Mouse (Mus musculus) CH12.LX (cell line): ENCODE measurements around the gene Rexo5. TPM values are rescaled to one million over a fixed set of nuclear protein-coding genes. Genes with fewer than 3 reads are reported as not detected.

ENCODE experiments used
- DNase-seq: peaks from one replicate; pipeline ENCODE4 v3.0.0-alpha.2; 2013; ENCODE audit errors: extremely low read depth
- H3K27ac ChIP-seq: 2 replicates; pipeline ENCODE4 v1.5.1; 2012; ENCODE audit warnings: low read depth, mild to moderate bottlenecking, control low read depth, moderate library complexity; ENCODE audit not compliant: insufficient read depth
- H3K27me3 ChIP-seq: replicated peaks from 2 replicates; pipeline ENCODE3; 2012; ENCODE audit warnings: inconsistent platforms
- H3K36me3 ChIP-seq, 2 experiments: replicated peaks in 1 of 2; 2 replicates each; pipeline versions ENCODE3 to v1.6.1; 2012; ENCODE audit warnings: inconsistent platforms in 1 of 2, low read length in 1 of 2, mild to moderate bottlenecking in 1 of 2, mixed read lengths in 1 of 2, moderate library complexity in 1 of 2; ENCODE audit not compliant: control insufficient read depth in 1 of 2, insufficient read depth in 1 of 2
- H3K4me1 ChIP-seq, 2 experiments: 2 replicates each; pipeline ENCODE4 v1.6.1; 2012; ENCODE audit warnings: inconsistent platforms in 1 of 2, moderate library complexity in 1 of 2; ENCODE audit not compliant: insufficient read depth in 2 of 2, control insufficient read depth in 1 of 2
- H3K4me2 ChIP-seq: 2 replicates; pipeline ENCODE4 v1.6.1; 2012; ENCODE audit warnings: low read depth, mild to moderate bottlenecking, control low read depth; ENCODE audit not compliant: poor library complexity, insufficient read depth, severe bottlenecking
- H3K4me3 ChIP-seq, 3 experiments: fragments of 150-350 bp in 1 of 3; sonication (generic) in 1 of 3; replicated peaks in 1 of 3; 2 replicates each; pipeline versions ENCODE3 to v1.5.1; 2011 to 2012; ENCODE audit warnings: low read depth in 2 of 3, low read length in 2 of 3, mild to moderate bottlenecking in 2 of 3, moderate library complexity in 2 of 3, control low read depth in 1 of 3, improper control_type of control experiment in 1 of 3, inconsistent platforms in 1 of 3, mixed read lengths in 1 of 3; ENCODE audit not compliant: poor library complexity in 1 of 3
- H3K79me2 ChIP-seq: replicated peaks from 2 replicates; pipeline ENCODE4 v1.6.1; 2012; ENCODE audit warnings: mild to moderate bottlenecking, moderate library complexity; ENCODE audit not compliant: control insufficient read depth, poor library complexity, insufficient read depth, severe bottlenecking; ENCODE audit errors: extremely low read depth
- H3K9ac ChIP-seq: 2 replicates; pipeline ENCODE4 v1.6.1; 2012; ENCODE audit warnings: low read depth, mild to moderate bottlenecking, control low read depth, moderate library complexity; ENCODE audit not compliant: insufficient read depth
- H3K9me3 ChIP-seq: replicated peaks from 2 replicates; pipeline ENCODE3; 2012; ENCODE audit warnings: low read length, inconsistent platforms, mixed read lengths
- BHLHE40 ChIP-seq: IDR thresholded peaks from 2 replicates; pipeline ENCODE4 v1.6.1; 2011; ENCODE audit warnings: mild to moderate bottlenecking, low read depth, low read length, improper control_type of control experiment
- CHD2 ChIP-seq: IDR thresholded peaks from 2 replicates; pipeline ENCODE4 v1.6.1; 2011; ENCODE audit warnings: low read length, improper control_type of control experiment
- E2F4 ChIP-seq: IDR thresholded peaks from 2 replicates; pipeline ENCODE4 v1.6.1; 2011; ENCODE audit warnings: low read depth, low read length, improper control_type of control experiment; ENCODE audit not compliant: insufficient replicate concordance
- EP300 ChIP-seq: IDR thresholded peaks from 2 replicates; pipeline ENCODE4 v1.6.1; 2011; ENCODE audit warnings: low read length, improper control_type of control experiment
- GABPA ChIP-seq: IDR thresholded peaks from 2 replicates; pipeline ENCODE4 v1.6.1; 2012; ENCODE audit warnings: low read depth, low read length, improper control_type of control experiment, inconsistent platforms; ENCODE audit not compliant: insufficient replicate concordance
- IRF4 ChIP-seq: IDR thresholded peaks from 2 replicates; pipeline ENCODE4 v1.6.1; 2014; ENCODE audit warnings: low read depth, mild to moderate bottlenecking, inconsistent platforms, low read length, improper control_type of control experiment
- JUN ChIP-seq: IDR thresholded peaks from 2 replicates; pipeline ENCODE4 v1.6.1; 2011; ENCODE audit warnings: low read depth, mild to moderate bottlenecking, low read length, improper control_type of control experiment, moderate library complexity; ENCODE audit not compliant: insufficient read depth
- MAFK ChIP-seq: IDR thresholded peaks from 2 replicates; pipeline ENCODE4 v1.6.1; 2011; ENCODE audit warnings: low read length, improper control_type of control experiment; ENCODE audit not compliant: insufficient replicate concordance
- MAZ ChIP-seq: IDR thresholded peaks from 2 replicates; pipeline ENCODE4 v1.6.1; 2012; ENCODE audit warnings: low read depth, mild to moderate bottlenecking, inconsistent platforms, low read length, improper control_type of control experiment, moderate library complexity
- NELFE ChIP-seq: IDR thresholded peaks from 2 replicates; pipeline ENCODE4 v1.6.1; 2011; ENCODE audit warnings: low read depth, low read length, improper control_type of control experiment
- NRF1 ChIP-seq: IDR thresholded peaks from 2 replicates; pipeline ENCODE4 v1.6.1; 2014; ENCODE audit warnings: low read depth, mild to moderate bottlenecking, inconsistent platforms, low read length, improper control_type of control experiment, moderate library complexity
- POLR2A ChIP-seq: IDR thresholded peaks from 2 replicates; pipeline ENCODE4 v1.6.1; 2011; ENCODE audit warnings: low read depth, mild to moderate bottlenecking, improper control_type of control experiment, low read length
- RAD21 ChIP-seq: IDR thresholded peaks from 2 replicates; pipeline ENCODE4 v1.6.1; 2011; ENCODE audit warnings: low read depth, mild to moderate bottlenecking, low read length, improper control_type of control experiment, moderate library complexity
- RCOR1 ChIP-seq: conservative IDR thresholded peaks from 2 replicates; pipeline ENCODE4 v1.6.1; 2012; ENCODE audit warnings: low read depth, mild to moderate bottlenecking, inconsistent platforms, low read length, improper control_type of control experiment
- SMC3 ChIP-seq: IDR thresholded peaks from 2 replicates; pipeline ENCODE4 v1.6.1; 2011; ENCODE audit warnings: low read depth, low read length, improper control_type of control experiment
- USF1 ChIP-seq: IDR thresholded peaks from 2 replicates; pipeline ENCODE4 v1.6.1; 2014; ENCODE audit warnings: low read depth, mild to moderate bottlenecking, inconsistent platforms, low read length, improper control_type of control experiment
- ZKSCAN1 ChIP-seq: IDR thresholded peaks from 2 replicates; pipeline ENCODE4 v1.6.1; 2012; ENCODE audit warnings: low read depth, inconsistent platforms, low read length, improper control_type of control experiment, borderline replicate concordance
- ZNF384 ChIP-seq: IDR thresholded peaks from 2 replicates; pipeline ENCODE4 v1.6.1; 2012; ENCODE audit warnings: low read depth, low read length, improper control_type of control experiment, inconsistent platforms
- dilution Hi-C: fragments of 300-500 bp; cut with MboI; formaldehyde crosslinking; loops from 2 replicates; pipeline ENCODE4 v1.14.3; 2020; ENCODE audit warnings: low sequenced_read_pairs; ENCODE audit not compliant: extremely low pct_unique_long_range_greater_than_20kb, extremely low pct_ligation_motif_present
- in situ Hi-C: fragments of 300-500 bp; cut with MboI; formaldehyde crosslinking; loops from 3 replicates; pipeline ENCODE4 v1.14.3; 2019; ENCODE audit warnings: low sequenced_read_pairs, low pct_ligation_motif_present, low pct_unique_long_range_greater_than_20kb, mixed read lengths
- polyA plus RNA-seq: library from polyadenylated mRNA; unstranded; fragments of >175 nt; gene quantifications from 2 replicates; pipeline ENCODE4 v1.2.1, GENCODE M21; 2012; ENCODE audit warnings: low read depth; ENCODE audit not compliant: insufficient read length
- total RNA-seq, 2 experiments: library from RNA; depleted of rRNA; stranded (reverse); fragments of 300-350 nt in 1 of 2; fragments of >200 nt in 1 of 2; gene quantifications; 2 replicates each; pipeline ENCODE4 v1.2.3; 2012 to 2014

Gene Rexo5
- total and polyA plus RNA-seq, 3 experiments = 11.0 to 15.5 (median 12.0) TPM

DNA sequence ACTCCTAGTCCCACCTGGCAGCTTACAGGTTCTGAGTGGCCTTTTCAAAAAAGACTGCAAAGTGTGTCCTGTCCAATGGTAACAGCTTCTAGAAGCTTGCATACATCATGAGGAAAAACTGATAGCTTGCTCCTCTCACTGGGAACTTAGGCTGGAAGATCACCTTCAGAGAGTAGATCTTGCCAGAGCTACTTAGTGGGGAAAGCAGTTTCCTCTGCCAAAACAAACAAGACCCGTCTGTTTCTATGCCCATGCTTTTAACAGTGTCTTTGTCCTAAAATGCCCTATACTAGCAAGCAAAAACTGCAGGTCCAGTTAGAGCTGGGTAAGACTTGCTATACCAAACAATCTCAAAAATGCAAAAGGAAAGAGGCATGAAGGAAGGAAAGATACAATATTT is 72.3 kb downstream of the Rexo5 start:
- Histone ChIP-seq H3K4me2 (no peak overlapping the region), H3K4me1 (peaks cover 3 to 32% of the 10 kb centered on the region in 2 experiments; a peak in 3 of 4 replicates), H3K27me3 (no peaks in the 10 kb centered on the region), H3K9ac (no peak overlapping the region), H3K79me2 (no peaks in the 10 kb centered on the region), H3K36me3 (peaks cover 0 to 9% of the 10 kb centered on the region in 2 experiments), H3K4me3 (no peak overlapping the region), H3K9me3 (no peaks in the 10 kb centered on the region), H3K27ac (no peak overlapping the region)
- no peak for TF ChIP-seq GABPA
- no peak for TF ChIP-seq POLR2A
- TF ChIP-seq BHLHE40 = no peak
- TF ChIP-seq SMC3 = no peak
- no peak for TF ChIP-seq CHD2
- no peak for TF ChIP-seq USF1
- no peak for TF ChIP-seq EP300
- no peak for DNase-seq
- in situ Hi-C loops = loop anchor here (25.0 kb wide), 1 partner anchor 196 kb away; no protein-coding TSS in a partner anchor
- dilution Hi-C loops = no loop called here

DNA sequence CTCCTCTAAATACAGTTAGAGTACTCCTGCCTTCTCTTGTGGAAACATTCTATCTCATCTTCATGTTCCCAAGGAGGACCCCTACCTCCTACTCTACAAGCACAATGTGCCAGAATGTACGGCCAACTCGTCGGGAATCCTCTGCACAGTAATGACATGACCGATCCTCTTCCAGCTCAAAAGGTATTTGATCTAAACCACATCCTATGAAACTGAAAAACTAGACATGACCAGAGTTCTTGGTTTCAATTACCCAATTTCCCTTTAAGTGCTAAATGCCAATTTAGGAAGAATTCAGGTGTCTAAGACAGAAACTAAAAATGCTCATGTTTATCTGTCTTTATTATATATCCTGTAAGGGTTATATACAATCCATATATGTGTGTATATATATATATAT is 78.4 kb downstream of the Rexo5 start:
- Histone ChIP-seq H3K9ac (no peak overlapping the region), H3K36me3 (peaks cover 0 to 5% of the 10 kb centered on the region in 2 experiments), H3K79me2 (no peaks in the 10 kb centered on the region), H3K9me3 (no peaks in the 10 kb centered on the region), H3K27ac (no peak overlapping the region), H3K4me3 (no peak overlapping the region), H3K4me1 (peaks cover 6 to 21% of the 10 kb centered on the region in 2 experiments; a peak in 3 of 4 replicates), H3K4me2 (no peak overlapping the region), H3K27me3 (no peaks in the 10 kb centered on the region)
- DNase-seq = no peak
- dilution Hi-C loops = no loop called here
- in situ Hi-C loops = loop anchor here (25.0 kb wide), 1 partner anchor 190 kb away; no protein-coding TSS in a partner anchor
- TF ChIP-seq IRF4 = peak; percentile 46; the same call in 1 of the 2 replicates
- TF ChIP-seq RCOR1 = no peak
- TF ChIP-seq ZNF384 = no peak
- TF ChIP-seq RAD21 = no peak
- no peak for TF ChIP-seq NRF1

DNA sequence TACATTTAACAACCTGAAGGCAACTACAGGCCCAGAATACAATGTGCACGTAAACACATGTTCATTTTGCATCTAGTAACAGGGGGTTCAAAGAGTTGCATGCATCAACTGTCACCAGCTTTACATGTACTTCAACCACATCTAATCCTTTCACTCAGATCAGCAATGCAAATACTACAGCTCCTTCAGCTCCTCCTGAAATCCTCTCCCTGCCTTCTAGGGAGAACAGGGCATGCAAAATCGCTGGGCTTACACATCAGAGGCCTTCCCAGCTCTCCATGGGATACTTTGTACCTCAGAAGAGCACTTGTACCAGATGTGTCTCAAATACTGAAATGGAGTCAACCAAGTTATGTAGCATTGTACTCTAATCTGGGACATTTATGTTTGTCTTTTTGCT is 79.2 kb downstream of the Rexo5 start:
- no peak overlapping the region for H3K27ac ChIP-seq
- no peaks in the 10 kb centered on the region for H3K9me3 ChIP-seq
- no peak overlapping the region for H3K9ac ChIP-seq
- no peaks in the 10 kb centered on the region for H3K79me2 ChIP-seq
- peaks cover 6 to 16% of the 10 kb centered on the region in 2 experiments; a peak in 3 of 4 replicates for H3K4me1 ChIP-seq
- H3K36me3 ChIP-seq = peaks cover 0 to 4% of the 10 kb centered on the region in 2 experiments
- no peaks in the 10 kb centered on the region for H3K27me3 ChIP-seq
- H3K4me3 ChIP-seq = no peak overlapping the region
- DNase-seq = no peak
- H3K4me2 ChIP-seq = no peak overlapping the region
- in situ Hi-C loops = loop anchor here (25.0 kb wide), 1 partner anchor 189 kb away; no protein-coding TSS in a partner anchor
- dilution Hi-C loops = no loop called here
- TF ChIP-seq MAZ (no peak), EP300 (no peak), RCOR1 (no peak), POLR2A (no peak), MAFK (no peak), E2F4 (no peak), ZNF384 (no peak), NELFE (no peak), JUN (no peak), ZKSCAN1 (no peak)
